Mouse (Mus musculus): ENCODE measurements at regions not wholly inside any gene's neighbourhood (a gene's known extent, or its start where the extent isn't known, plus 50 kb on each side); places are given as distances from the start of the nearest gene placed in this dataset.

DNA sequence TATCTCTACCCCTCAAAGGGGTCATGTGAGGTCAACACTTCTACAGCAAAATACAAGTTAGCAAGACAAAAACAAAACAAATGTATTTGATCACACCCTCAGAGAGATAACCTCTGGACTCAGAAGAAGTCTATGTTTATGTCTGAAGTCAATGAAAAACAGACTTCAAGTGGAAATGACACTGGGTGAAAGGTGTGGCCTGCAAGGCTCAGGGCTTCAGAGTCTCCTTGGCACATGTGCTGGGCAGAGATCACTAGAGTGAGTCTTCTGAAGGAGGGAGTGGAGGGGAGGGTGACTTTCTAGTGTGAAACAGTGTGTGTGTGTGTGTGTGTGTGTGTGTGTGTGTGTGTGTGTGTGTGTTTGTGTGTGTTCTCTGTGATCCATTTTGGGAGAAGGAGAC is 68.2 kb downstream of the Il12a start:
- peak; percentile 44 for ATAC-seq

DNA sequence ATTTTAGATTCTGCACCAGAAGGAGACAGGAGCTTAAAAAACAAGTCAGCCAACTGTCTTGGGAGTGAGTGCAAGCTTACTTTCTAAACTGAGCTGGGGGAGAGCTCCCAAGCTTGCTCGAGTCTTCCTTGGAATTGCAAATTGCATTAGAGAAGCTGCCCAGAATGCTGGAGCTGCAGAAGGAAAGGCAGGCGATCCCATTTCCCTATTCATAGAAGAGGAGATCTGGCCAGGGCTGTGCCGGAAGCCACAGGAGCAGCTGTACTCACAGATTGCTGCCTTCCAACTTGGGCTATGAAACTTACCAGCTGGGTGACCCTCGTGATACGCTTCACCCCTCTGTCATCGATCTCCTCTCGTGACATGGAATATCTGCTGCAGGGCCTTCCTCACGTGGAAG is 68.9 kb downstream of the Il12a start:
- no peak for ATAC-seq

DNA sequence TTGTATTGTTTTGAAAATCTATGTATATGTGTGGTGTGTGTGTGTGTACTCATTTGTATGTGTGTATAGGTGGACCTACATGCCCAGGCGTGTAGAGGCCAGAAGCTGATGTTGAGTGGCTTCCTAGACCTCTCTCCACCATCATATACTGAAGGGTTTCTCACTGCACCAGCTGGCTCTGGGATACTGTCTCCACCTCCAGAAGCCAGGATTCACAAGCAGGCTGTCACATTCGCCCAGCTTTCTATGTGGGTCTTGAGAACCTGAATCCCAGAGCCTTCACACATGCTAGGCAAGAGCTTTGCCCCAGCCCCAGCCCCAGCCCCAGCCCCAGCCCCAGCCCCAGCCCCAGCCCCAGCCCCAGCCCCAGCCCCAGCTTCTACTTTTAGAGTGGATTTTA is 70.4 kb downstream of the Il12a start:
- ATAC-seq, result no peak

DNA sequence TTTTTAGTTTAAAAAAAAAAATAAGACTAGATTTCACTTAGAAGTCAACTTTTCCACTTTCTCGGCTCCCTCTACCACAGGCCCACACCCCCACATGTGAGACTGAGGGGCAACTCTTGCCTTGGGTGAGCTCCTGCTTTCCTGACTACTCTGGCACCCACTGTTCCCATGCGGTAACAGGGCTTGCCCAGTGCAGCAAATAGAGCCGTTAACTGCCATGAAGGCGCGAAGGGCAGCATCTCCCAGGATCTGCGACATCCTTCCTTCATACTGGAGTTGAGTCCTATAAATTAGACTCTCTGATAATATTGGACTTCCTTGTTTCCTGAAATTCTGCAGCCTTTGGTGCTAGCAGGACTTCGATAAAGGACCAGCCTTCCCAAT is 70.8 kb downstream of the Il12a start:
- no peak for ATAC-seq

DNA sequence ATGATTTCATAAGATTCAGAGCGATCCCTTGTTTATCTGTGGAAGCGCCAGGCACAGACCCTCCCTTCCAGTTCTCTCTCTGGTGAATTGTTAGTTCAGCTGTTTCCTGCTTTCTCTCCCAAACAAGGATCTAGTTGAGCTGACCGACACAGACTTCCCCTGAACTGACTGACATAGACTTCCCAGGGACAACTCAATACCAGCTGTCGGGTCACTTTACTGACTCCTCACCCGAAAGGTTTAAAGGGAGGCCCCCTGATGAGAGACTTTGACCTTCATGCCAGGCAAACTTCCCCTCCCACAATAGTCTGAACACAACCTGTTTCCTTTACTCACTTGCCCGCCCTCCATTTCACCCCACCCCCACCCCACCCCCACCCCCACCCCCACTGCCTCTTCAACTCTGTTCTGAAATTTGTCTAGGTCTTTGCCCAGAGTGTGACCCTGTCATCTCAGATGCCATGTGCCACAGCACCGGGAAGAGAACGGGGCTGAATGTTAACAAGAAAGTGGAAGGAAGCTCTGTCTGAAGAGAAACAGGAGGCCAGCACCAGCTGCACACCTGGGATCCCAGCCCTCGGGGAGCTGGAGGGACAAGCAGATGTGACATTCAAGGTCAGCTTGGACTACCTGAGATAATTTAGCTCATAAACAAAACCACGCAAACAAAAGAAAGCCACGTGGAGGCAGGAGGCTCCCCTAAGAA is 71.3 kb downstream of the Il12a start:
- peak; percentile 28 for ATAC-seq

DNA sequence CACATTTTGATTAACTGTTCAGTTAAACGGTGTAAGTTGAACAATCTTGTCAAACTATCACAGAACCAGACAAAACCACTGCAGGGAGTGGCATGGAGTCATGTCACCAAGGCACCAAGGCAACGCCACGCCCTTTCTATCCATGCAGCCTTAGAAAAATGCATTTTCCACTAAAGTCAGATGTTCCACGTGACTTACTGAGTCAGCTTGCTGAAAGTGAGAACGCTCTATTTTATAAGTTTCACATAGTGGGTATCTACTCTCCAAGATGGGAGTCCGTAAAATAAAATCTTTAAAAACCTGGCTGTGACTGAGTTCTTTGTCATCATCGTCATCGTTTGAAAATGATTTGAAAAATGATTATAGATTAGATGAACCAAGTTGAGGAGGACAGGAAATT is 72.5 kb downstream of the Il12a start:
- ATAC-seq, result peak; percentile 12

DNA sequence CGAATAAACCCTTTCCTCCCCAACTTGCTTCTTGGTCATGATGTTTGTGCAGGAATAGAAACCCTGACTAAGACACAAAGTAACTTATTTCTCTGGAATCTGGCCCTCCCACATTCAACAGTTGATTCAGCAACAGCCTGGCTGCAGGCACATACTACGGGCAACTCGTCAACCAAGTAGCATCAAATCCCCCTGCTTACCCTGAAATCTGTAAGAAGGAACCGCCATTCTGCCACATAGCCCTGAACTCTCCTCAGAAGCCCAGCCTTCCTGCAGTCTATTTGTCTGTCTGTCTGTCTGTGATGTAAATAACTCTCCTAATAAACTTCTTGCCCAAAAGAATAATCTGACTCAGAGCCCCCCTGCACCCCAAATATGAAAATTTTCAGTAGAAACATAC is 73.9 kb downstream of the Il12a start:
- ATAC-seq, result no peak

DNA sequence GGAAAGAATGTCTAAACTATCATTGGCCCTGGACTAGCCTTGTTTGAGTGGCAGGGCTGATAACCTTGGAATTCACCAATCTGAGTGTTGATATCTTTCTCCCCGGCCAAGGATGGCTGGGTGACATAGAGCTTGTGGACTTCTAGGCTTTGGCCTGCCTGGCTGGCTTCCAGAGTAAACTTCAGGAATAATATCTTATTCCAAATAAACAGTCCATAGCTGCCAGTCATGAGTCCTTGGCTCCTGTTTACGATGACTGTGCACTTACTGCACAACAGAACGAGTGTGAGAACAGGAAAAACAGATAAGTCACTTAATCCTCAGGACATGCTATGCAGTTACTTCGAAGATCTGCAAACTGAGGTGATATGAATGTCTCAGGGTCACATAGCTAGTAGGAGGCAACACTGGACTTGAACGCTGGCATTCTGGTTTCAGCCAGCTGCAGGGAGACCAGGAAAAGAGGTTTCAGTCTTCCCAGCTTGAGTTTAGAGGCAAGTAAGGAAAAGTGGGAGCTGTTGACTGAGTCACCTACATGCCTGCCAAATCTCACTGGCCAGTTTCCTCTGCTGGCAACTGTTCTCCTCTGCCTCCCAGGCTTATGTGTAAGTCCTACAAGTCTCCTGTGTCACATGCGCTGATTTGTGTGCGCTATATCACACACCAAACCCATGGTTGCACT is 74.6 kb downstream of the Il12a start:
- ATAC-seq, result no peak

DNA sequence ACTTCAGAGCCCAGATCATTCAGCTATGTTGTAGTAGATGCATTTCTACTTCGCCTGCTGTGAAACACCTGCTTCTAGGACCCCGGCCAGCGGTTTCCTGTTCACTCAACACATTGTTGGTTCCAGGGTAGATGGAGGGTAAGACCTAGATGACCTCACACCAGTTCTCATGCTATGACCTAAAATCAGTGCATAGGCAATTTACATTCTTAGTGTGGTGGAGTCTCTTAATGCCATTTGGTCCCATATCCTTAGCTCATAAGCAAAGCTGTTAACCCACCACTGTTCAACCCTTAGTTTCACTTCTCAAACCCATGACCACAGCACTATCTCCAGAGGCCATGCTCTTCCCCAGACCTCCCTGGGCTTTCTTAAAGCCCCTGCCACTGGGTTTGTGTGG is 81.1 kb downstream of the Il12a start:
- ATAC-seq, result no peak

DNA sequence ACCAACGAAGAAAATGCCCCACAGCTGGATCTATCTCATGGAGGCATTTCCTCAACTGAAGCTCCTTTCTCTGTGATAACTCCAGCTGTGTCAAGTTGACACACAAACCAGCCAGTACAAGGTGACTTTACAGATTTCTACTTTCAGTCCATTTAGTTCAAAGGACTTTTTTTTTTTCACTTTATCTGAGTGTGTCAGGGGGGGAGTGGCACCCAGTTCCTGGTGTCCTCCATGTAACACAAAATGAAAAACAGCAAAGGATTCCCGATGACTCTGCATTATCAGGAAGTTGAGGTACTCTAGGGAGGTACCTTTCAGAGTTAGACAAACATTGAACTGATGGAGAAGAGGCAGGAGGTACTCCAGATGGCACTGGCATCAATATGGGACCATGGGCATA is 87.4 kb downstream of the Il12a start:
- ATAC-seq, result no peak

DNA sequence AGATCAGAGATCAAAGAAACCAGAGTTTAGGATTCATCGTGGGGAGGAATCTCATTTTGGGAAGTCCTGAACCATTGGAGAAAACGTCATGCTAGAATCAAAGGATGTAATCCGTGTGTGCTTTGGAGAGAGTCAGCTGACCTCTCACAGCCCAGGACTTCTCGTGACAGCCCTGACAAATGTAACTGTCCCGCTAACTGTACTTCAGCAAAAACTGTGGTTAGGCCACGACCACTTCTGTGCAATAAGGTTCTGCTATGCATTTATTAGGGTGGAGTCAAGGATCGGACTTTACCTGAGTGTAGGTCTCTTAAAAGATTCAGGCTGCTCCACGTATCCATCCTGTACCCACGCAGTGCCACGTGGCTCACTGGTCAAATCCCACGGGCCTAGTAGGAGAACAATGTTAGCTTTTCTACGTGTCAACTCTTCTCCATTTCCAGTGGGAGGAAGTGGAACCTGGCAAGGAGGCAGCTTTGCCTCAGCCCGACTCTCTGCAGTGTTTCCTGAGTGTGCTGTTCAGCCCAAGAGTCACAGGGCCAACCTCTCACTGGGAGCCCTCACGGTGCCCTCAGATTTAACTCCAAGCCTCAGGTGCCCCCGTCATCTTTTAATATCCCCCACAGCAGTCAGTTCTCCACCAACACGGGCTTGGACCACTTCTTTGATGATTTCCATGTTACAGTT is 88.1 kb downstream of the Il12a start:
- ATAC-seq, result peak; percentile 53

DNA sequence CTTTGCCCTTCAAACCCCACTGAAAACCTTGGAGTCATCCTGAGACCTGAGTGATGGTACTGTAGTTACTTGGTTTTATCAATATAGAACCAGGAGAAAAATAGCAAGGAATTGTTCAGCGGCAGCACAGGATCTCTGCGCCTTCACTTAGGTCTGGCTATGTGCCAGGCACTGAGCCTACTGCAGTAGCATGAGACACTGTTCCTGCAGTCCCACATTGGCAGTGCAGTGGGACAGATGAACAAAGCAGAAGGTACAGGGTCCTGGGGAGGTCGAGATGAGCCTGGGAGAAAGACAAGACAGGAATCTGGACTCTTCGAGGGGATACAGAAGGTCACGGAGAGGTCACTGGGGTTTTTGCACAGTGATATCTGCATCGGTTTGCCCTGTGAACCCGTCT is 88.5 kb upstream of the 1110032F04Rik start:
- ATAC-seq, result no peak

DNA sequence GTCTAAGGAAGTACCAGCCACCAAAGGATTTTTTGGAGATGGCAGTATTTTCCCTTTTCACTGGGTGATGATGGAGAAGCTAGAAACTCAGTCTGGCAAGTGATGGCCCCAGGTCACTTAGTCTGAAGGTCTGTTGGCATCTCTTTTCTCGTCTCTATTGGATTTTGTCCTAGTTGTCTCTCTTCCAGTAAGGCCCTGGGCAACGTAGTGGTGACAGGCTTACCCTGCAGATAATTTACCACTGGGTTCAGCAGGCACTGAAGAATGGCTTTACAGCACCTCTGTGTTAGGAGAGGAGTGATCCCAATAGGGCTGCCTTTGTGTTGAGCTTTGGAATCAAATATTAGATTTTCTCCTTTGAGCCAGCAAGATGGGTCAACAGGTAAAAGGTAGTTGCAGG is 87.9 kb upstream of the 1110032F04Rik start:
- no peak for ATAC-seq

DNA sequence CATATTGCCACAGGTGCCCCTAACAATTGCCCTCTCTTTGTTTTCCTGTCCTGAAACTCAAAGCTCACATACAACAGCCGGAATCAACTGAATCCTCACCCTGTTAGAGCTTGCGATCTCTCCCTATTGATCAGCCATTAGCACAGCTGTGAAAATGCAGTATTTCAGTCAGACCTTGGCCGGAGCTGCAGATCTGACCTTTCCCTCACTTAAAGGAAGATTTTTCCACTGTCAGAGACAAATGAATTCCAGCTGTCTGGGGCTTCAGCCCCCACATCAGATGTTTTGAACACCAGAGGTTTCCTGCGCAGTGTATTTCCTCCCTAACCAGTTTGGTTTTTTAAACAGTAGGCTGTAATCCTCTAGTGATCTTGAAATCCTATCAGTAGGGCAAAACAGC is 87.0 kb upstream of the 1110032F04Rik start:
- no peak for ATAC-seq

DNA sequence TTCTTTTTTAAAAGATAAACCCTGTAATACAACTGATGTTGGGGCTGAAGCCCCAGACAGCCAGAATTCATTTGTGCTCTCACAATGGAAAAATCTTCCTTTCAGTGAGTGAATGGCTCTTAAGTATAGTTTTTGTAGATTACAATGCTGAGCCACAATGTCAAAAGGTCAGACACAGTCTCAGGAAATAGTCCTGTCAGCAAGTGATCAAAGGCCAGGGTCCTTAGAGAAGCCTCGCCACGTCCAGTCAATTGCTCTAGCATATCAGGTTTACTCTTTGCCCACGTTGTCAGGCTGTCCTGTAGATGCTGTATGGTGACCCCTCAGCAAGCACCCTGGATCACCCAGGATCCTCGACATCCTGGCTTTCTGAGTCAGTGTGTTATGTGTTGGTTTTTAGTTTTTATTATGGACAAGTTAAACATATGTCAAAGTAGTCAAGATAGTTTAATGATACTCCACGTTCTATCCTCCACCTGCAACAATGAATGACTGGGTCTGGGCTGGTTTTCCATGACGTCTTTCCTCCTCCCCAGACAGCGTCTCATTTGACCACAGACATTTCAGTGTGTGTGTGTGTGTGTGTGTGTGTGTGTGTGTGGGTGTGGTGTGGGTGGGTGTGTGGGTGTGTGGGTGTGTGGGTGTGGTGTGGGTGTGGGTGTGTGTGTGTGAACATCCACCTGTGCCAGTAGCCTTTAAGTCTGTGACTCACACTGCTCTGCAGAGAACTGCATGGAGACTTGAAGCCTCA is 85.5 kb upstream of the 1110032F04Rik start:
- ATAC-seq, result peak; percentile 48

DNA sequence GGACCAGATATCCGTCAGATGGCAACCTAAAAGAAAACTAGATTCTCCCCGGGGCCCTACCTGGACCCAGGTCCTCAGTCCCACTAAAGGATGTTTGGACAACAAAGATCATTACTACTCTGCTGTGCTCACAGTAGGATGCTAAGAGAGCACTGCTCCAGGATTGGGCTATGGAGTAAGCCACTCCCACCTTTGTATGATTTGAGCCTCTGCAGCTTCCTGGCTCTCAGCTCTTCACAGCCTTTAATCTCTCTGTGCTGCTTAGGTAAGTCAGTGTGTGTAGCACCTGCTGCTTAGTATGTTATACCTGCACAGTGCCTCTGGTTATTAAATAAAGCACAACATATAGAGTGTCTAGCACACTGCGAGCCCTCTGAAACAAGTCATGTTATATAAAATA is 82.6 kb upstream of the 1110032F04Rik start:
- ATAC-seq, result peak; percentile 53

DNA sequence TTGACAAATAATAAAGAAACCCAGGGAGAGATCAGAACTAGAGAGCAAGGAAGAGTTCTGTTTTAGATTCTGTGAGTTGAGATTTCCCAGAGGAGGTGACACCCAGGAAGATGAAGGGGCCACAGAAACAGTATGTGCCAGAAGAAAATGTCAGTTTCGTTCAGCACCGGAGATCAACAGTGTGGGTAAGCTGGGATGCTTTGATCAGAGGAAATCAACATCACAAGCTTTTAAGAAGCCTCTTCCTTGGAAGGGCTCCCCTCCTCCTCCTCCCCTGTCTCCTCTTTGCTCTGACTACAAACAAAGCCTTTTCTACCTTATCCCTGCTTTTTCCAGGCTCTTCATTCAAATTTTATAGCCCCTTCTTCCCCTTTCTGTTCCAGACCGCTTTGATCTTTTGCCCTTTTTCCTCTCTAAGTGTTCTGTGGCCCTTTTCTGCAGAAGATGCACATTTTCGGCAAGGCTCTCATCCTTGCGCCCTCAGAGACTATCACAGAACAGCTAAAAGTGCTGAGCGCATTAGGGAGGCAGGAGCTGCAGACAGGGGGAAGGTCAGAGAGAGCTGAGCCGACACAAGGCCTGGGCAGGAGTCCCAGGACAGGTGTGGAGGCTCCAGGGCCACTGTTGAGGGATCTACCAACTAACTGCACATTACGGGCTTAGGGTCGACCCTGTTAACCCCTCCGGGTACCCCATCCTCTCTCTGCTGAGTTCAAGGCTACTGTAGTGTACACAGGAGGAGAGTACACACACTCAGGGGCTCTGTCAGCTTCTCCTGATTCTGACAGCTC is 81.8 kb upstream of the 1110032F04Rik start:
- ATAC-seq, result peak; percentile 57

DNA sequence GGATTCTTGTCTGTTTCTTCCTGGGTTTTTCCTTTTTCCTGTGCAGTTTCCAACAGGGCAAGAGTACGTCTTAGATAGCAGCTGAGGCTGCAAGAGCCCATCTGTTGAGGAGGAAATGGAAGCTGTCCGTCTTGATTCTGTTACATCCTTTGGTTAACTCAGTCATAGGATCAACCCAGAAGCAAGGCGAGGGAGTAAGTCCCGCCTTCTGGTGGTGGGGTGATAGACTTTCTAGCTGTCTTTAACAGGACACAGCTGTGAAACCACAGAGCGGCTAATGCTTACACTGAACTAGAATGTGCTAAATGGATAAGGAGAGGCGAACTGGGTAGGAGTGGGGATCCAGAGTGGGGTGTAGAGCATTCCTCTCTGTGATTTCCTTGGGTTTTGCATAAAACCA is 79.9 kb upstream of the 1110032F04Rik start:
- peak; percentile 55 for ATAC-seq

DNA sequence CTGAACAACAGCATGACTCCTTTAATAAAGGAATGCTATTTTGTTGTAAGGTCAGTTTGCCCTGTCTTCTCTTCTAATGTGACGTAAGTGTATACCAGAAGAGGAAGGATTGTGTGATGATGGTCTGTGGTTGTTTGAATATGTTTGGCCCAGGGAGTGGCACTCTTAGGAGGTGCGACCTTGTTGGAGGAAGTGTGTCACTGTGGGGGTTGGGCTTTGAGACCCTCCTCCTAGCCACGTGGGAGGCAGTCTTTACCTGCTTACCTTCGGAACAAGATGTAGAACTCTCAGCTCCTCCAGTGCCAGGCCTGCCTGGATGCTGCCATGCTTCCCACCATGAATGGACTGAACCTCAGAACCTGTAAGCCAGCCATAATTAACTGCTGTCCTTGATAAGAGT is 78.9 kb upstream of the 1110032F04Rik start:
- no peak for ATAC-seq

DNA sequence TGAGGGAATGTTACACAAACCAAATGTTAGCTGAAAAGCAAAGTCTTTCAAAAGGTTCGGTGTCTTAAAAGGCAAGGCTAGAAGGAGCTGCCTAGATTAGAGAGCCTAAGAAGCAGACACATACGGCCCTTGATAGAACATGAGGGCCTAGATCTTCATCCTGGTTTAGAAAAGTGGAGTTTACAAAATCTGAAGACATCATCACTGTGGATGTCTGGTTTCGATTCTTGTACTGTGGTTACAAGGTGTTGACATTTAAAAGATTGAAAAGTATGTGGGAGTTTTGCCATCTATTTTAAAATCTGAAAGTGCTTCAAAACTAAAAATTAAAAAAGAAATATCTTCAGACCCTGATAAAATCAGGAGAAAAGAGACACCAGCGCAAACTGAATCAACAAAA is 76.5 kb upstream of the 1110032F04Rik start:
- ATAC-seq, result peak; percentile 37

DNA sequence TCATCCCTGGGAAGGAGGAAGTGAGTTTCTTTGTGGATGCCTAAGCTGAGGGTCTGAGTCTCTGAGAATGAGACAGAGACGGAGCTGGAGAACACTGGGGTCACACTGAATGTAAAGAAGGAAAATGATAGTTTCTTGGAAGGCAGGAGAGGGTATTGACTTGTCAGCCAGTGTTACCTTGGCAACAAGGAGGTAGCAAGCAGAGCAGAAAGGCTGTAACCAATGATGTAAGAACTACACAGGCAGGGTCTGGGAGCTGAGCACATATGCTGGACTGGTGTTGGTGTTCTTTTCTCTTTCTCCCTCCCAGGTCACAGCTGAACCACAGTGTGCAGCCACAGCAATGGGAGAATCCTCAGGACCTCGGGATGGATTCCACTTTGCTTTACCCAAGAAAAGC is 75.5 kb upstream of the 1110032F04Rik start:
- no peak for ATAC-seq

DNA sequence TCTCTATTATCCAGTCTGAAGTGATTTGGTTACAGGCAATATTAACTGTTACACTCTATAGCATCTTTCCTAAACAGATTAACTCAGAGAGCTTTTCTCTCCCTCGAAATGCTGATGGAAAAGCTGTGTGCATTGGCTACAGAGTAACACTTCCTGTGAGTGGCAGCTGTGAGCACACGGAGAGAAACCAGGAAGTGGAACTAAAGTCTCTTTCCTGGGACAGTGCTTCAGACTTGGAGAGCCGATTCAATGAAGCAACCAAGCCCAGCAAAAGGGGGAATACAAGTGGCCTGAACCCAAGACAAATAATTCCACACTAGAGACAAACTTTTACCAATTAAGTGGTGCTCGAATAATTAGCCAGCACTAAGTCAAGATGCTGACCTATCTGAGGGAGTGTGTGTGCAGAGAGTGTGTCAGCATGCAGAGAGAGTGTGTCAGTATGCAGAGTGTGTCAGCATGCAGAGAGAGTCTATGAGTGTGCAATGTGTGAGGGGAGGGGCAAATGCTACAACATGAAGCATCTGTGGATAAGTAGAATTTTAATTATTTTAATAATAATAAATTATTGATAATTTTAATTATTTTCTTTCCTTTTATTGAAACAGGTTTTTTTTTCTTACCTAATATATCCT is 74.9 kb upstream of the 1110032F04Rik start:
- peak; percentile 49 for ATAC-seq

All from activated CD4-positive, CD25-positive, alpha-beta regulatory T cell, adult 4 months (primary cell).